In the genomic region with DNA sequence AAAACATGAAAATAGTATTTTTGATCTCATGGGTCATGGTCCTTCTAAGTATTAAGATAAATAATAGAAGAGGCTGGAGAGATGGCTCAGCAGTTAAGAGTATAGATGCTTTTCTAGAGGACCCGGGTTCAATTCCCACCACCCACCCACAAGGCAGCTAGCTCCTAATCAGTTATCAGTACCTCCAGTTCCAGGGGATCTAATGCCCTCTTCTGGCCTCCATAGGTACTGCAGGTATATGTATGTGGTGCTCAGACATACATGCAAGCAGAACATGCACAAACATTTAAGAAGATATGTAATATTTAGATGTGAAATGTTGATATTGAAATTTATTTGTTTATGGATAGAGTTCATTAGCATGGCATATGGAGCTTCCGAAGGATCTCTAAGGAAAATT, we compare ENCODE assay signal across 10 mouse cellular contexts. TPM values are rescaled to one million over a fixed set of nuclear protein-coding genes. Genes with fewer than 3 reads are reported as not detected.
A peak's percentile ranks its signal among the peaks of the same experiment; 100 is the strongest.
DNase-seq lines count a peak whose midpoint lies in the region; ATAC-seq and TF ChIP-seq lines count a peak whose summit lies in the region.
"Had no signal": no experiment of that assay in that cellular context is flagged by ENCODE, and none has a peak within 500 bp of the region (broad histone marks: within the 10 kb centered on the region; RNA-seq: fewer than 3 reads in every experiment).

No protein-coding gene starts in this region.

- no peak for TF ChIP-seq POLR2A in bone marrow macrophage, adult 2 months (IDR thresholded peaks at IDR 0.05; ENCODE audit: borderline replicate concordance, low read depth, low read length)

- DNase-seq in embryo, embryonic 10.5 days (ENCODE audit: low spot score), result peak; percentile 42
- no peak for DNase-seq in embryo, embryonic 9.5 days (ENCODE audit: extremely low spot score)
- peak; percentile 20 for DNase-seq in midbrain, embryonic 14.5 days
- no peak for DNase-seq in midbrain, embryonic 11.5 days (ENCODE audit: low spot score, missing footprints)
- DNase-seq in thymus, postnatal 0 days (ENCODE audit: low spot score), result peak; percentile 16
- no peak for DNase-seq in heart, adult 9 months (ENCODE audit: low spot score in 2 of 2)
- no peak for DNase-seq in gastrocnemius, postnatal 10 days

- ATAC-seq in midbrain, embryonic 14.5 days (ENCODE audit: low FRiP score, low TSS enrichment), result no peak
- no peak for ATAC-seq in midbrain, embryonic 11.5 days (ENCODE audit: low FRiP score)

- no peak overlapping the region for H3K4me2 ChIP-seq in midbrain, embryonic 14.5 days (ENCODE audit: low read length)
- no peak overlapping the region for H3K4me2 ChIP-seq in midbrain, embryonic 11.5 days
- H3K4me2 ChIP-seq: liver, embryonic 15.5 days had no signal

- H3K36me3 ChIP-seq in midbrain, embryonic 14.5 days (ENCODE audit: control insufficient read depth, insufficient read depth, low read length), result no peaks in the 10 kb centered on the region
- H3K36me3 ChIP-seq in midbrain, embryonic 11.5 days (ENCODE audit: control insufficient read depth, insufficient read depth, low read length), result no peaks in the 10 kb centered on the region
- H3K36me3 ChIP-seq: liver, embryonic 15.5 days had no signal

- no peak overlapping the region for H3K27ac ChIP-seq in midbrain, embryonic 14.5 days (replicated peaks; ENCODE audit: low read depth, low read length)
- H3K27ac ChIP-seq in midbrain, embryonic 11.5 days (ENCODE audit: low read depth, low read length), result no peak overlapping the region
- H3K27ac ChIP-seq in bone marrow macrophage, adult 2 months (ENCODE audit: insufficient read depth, low read depth, low read length), result no peak overlapping the region
- H3K27ac ChIP-seq: liver, embryonic 15.5 days had no signal

- H3K27me3 ChIP-seq in midbrain, embryonic 14.5 days (ENCODE audit: control insufficient read depth, insufficient read depth, low read length), result no peaks in the 10 kb centered on the region
- no peaks in the 10 kb centered on the region for H3K27me3 ChIP-seq in midbrain, embryonic 11.5 days (ENCODE audit: control insufficient read depth, insufficient read depth, low read length)

- H3K4me3 ChIP-seq in midbrain, embryonic 14.5 days (replicated peaks; ENCODE audit: low read depth, low read length), result no peak overlapping the region
- H3K4me3 ChIP-seq in midbrain, embryonic 11.5 days (ENCODE audit: low read depth, low read length), result no peak overlapping the region
- H3K4me3 ChIP-seq in bone marrow macrophage, adult 2 months (ENCODE audit: insufficient read depth, low read length), result no peak overlapping the region
- H3K4me3 ChIP-seq: liver, embryonic 15.5 days had no signal

- 0 out of 2 replicates have a peak, but pooled peaks cover 6% of the 10 kb centered on the region for H3K4me1 ChIP-seq in midbrain, embryonic 14.5 days (ENCODE audit: control insufficient read depth, insufficient read depth, low read length)
- no peaks in the 10 kb centered on the region for H3K4me1 ChIP-seq in midbrain, embryonic 11.5 days (ENCODE audit: control insufficient read depth, insufficient read depth, low read length)
- H3K4me1 ChIP-seq in bone marrow macrophage, adult 2 months (ENCODE audit: control insufficient read depth, insufficient read depth, low read length), result peaks cover 28% of the 10 kb centered on the region
- H3K4me1 ChIP-seq: liver, embryonic 15.5 days had no signal

- 85% methylated on average over 2 of the region's 2 CpGs for WGBS in midbrain, embryonic 14.5 days
- 75% methylated on average over 2 of the region's 2 CpGs for WGBS in midbrain, embryonic 11.5 days

- H3K9me3 ChIP-seq in midbrain, embryonic 14.5 days (ENCODE audit: control insufficient read depth, low read length), result no peaks in the 10 kb centered on the region
- H3K9me3 ChIP-seq in midbrain, embryonic 11.5 days (ENCODE audit: control insufficient read depth, low read length), result no peaks in the 10 kb centered on the region
- H3K9me3 ChIP-seq: liver, embryonic 15.5 days had no signal

- no peak overlapping the region for H3K9ac ChIP-seq in midbrain, embryonic 14.5 days (replicated peaks; ENCODE audit: low read length)
- no peak overlapping the region for H3K9ac ChIP-seq in midbrain, embryonic 11.5 days (ENCODE audit: low read length)
- H3K9ac ChIP-seq: liver, embryonic 15.5 days had no signal

- 0 out of 2 replicates have a peak, but pooled peaks have one; percentile 18 for TF ChIP-seq CTCF in bone marrow macrophage, adult 2 months (IDR thresholded peaks at IDR 0.05; ENCODE audit: low read depth, low read length)

RNA-seq across cellular contexts. Expression of gene Prok2, which starts 56.8 kb away (rescaled TPM):
- 0.50 and 0.89 TPM in 2 replicates for polyA plus RNA-seq in midbrain, embryonic 14.5 days (2014; fragmentation: Nextera tagmentation; extraction: Ambion mirVana)
- not detected in 2 replicates for polyA plus RNA-seq in midbrain, embryonic 11.5 days (2014; fragmentation: Nextera tagmentation; extraction: Ambion mirVana)
- not detected in 2 replicates for polyA plus RNA-seq in bone marrow macrophage, adult 2 months (2012; ENCODE audit: insufficient read depth, insufficient read length, missing spikeins)
- 0.18 and 0.28 TPM in 2 replicates for polyA plus RNA-seq in thymus, postnatal 0 days (2015; fragmentation: Nextera tagmentation; extraction: Ambion mirVana)
- under 1 TPM in 1 of 2 experiments, not detected in 1; 0.32 TPM for total RNA-seq in gastrocnemius, postnatal 10 days (2021)
- polyA plus RNA-seq: spleen, adult 2 months had no signal

Comparison
In these comparisons a context has a peak if more than half of its experiments do, and no peak if none do; other contexts are left out.
1. DNase-seq: peak in embryo, embryonic 10.5 days (single experiment), midbrain, embryonic 14.5 days (single experiment) and thymus, postnatal 0 days (single experiment); none in embryo, embryonic 9.5 days (single experiment), midbrain, embryonic 11.5 days (single experiment), heart, adult 9 months (0 of 2) and gastrocnemius, postnatal 10 days (single experiment).